Mouse (Mus musculus): ENCODE results near the gene Prrt1.
A peak's percentile ranks its signal among the peaks of the same experiment; 100 is the strongest.

Prrt1 gene

DNA sequence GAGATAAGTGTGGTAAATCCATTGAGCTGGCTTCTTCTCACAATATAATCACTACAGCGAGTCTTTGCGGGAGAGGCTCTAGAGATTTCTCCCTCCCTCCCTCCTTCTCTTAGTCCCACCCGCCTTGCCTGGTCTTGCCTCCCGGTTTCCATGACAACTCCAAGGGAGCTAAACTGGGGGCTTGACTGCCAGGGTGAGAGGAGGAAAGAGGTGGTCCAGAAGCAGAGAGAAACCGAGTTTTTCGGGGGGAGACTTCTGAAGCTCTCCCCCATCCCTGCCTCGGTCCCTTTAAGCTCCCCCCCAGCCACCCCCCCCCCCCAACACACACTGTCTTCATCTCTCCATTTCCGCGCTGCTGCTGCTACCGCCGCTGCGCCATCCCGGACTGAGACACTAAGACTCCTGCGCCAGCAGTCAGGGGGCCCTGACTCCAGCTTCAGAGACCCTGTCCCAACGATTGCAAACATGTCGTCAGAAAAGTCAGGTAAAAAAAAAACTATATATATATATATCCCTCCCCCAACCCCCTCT lies at the start of gene Prrt1:
TSS of gene Prrt1 (plus strand) at position 313 of the 531 bp plus-strand sequence.
- DNase-seq = peak; percentile 77

DNA sequence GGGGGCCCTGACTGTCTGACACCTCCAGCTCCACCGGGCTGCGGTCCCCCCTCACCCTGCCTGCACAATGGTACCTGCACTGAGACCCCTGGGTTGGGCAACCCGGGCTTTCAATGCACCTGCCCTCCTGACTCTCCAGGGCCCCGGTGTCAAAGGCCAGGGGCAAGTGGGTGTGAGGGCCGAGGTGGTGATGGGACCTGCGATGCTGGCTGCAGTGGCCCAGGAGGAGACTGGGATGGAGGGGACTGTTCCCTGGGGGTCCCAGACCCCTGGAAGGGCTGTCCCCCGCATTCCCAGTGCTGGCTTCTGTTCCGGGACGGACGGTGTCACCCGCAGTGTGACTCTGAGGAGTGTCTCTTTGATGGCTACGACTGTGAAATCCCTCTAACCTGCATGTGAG lies 46.8 kb upstream of the Prrt1 start:
- DNase-seq = no peak

DNA sequence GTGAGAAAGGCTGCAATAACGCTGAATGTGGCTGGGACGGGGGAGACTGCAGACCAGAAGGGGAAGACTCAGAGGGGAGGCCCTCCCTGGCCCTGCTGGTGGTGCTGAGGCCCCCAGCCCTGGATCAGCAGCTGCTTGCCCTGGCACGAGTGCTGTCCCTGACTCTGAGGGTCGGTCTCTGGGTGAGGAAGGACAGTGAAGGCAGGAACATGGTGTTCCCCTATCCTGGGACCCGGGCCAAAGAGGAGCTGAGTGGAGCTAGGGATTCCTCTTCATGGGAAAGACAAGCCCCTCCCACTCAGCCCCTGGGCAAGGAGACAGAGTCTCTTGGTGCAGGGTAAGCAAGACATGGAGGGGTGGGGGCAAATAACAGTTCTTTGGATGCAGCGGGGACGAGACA lies 45.9 kb upstream of the Prrt1 start:
- DNase-seq = no peak

DNA sequence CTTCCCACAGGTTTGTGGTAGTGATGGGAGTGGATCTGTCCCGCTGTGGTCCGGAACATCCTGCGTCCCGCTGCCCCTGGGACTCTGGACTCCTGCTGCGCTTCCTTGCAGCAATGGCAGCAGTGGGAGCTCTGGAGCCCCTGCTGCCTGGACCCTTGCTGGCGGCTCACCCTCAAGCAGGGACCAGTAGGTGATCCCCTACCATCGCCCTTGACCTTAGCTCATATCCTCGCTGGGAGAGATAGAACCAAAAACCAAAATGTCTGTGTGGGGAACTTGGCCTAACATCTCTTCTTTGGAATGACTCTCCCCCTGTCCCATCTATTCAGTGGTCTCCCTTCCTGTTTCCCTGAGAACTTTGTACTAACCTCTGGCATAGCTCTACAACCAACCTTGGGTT lies 45.5 kb upstream of the Prrt1 start:
- DNase-seq = no peak

DNA sequence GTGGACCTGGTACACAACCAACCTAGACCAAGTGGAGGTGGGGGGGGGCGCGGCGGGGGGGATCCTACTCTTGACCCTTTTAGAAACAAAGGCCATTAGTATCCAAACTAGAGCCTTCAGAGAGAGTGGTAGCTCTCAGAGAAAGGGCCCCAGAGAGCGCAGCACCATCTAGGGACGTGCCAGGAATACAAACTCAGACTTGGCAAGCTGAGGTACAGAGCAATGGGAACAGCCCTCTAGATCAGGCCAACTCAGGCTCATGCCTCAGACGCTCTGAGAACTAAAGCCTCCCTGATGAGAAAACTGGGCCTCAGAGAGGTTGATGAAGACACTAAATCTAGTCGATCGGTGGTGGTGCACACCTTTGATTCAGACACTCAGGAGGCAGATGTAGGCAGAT lies 44.2 kb upstream of the Prrt1 start:
- DNase-seq = no peak

DNA sequence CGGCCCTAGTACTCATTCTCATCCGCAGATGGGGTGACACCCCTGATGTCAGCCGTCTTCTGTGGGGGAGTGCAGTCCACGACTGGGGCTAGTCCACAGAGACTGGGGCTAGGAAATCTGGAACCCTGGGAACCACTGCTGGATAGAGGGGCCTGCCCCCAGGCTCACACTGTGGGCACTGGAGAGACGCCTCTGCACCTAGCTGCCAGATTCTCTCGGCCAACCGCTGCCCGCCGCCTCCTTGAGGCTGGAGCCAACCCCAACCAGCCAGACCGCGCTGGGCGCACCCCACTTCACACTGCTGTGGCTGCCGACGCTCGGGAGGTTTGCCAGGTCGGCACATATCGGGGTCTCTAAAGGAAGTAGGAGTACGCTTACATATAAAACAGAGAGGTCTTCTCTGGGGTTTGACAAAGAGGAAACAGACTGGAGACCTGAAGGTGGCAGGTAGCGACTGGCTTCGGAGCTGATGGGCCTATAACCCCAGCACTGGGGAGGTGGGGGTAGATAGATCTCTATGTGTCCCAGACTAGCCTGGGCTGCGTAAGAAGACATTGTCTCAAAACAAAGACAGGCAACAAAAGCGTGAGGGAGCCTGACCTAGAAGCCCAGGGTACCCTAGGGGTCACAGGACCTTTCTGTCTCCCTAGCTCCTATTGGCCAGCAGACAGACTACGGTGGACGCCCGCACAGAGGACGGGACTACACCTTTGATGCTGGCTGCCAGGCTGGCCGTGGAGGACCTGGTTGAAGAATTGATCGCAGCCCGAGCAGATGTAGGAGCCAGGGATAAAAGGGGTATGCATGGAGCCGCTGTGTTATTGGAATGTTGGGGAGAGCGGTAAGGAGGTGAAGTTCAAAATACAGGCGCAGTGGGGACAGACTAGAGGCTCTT lies 43.2 kb upstream of the Prrt1 start:
- peak; percentile 62 for DNase-seq

DNA sequence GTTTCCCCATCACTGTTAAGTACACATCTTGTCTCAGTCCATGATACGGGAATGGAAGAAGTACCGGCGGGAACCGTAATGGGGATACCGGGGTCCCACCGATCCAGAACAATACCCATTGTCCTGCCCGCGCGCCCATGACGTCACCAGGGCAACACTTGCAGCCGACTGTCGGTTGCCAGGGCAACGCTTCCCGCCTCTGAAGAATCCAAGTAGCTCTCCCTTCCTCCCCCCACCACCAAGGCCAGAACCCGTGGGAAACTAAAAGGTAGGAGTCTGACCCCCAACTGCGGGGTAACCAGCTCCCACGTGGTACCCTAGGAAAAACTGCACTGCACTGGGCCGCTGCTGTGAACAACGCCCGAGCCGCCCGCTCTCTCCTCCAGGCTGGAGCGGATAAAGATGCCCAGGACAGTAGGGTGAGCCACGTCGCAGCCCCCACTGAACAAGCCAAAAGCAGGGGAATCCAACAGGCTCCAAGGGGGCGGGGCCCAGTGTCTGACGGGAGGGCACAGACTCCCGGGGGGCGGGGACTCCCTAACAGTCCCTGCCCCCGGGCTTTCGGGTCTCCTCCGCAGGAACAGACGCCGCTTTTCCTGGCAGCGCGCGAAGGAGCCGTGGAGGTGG lies 42.4 kb upstream of the Prrt1 start:
- peak; percentile 97 for DNase-seq

DNA sequence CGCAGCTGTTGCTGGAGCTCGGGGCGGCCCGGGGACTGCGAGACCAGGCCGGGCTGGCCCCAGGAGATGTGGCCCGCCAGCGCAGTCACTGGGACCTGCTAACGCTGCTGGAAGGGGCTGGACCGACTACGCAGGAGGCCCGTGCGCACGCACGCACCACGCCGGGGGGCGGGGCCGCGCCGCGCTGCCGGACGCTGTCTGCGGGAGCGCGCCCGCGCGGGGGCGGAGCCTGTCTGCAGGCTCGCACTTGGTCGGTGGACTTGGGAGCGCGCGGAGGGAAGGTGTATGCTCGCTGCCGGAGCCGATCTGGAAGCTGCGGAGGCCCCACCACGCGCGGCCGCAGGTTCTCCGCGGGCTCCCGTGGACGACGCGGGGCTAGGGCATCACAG lies 41.9 kb upstream of the Prrt1 start:
- DNase-seq = peak; percentile 98

DNA sequence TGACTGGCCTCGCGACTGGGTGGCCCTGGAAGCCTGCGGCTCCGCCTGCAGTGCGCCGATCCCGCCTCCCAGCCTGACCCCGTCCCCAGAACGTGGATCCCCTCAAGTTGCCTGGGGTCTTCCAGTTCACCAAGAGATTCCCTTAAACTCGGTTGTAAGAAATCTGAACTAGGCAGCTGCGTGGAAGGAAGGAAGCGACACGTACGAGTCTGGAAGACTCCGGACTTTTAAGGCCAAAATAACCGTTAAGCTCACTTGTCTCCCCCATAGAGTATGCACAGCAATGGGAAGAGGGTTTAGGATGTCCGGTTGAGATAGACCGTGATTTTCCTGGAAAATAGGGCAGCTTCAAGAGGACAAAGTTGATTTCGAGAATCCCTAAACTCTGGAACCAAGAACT lies 41.5 kb upstream of the Prrt1 start:
- no peak for DNase-seq

DNA sequence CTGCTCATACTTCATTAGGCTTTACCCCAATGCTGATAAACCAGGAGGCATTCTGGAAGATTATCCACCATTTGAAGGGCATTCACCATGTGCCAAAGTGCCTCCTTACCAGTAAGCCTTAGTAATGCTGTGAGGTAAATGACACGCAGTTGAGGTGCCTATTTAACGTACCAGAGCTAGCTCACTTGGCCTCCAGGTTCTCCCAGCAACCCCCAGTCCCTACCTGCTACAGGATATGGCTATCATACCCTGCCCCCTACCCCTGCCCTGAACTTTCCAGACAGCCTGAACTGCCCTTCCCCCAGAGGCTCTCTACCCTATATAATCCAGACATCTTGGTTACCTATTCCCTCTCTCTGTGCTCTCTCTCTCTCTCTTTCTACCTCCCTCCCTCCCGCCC lies 40.6 kb upstream of the Prrt1 start:
- DNase-seq = no peak

DNA sequence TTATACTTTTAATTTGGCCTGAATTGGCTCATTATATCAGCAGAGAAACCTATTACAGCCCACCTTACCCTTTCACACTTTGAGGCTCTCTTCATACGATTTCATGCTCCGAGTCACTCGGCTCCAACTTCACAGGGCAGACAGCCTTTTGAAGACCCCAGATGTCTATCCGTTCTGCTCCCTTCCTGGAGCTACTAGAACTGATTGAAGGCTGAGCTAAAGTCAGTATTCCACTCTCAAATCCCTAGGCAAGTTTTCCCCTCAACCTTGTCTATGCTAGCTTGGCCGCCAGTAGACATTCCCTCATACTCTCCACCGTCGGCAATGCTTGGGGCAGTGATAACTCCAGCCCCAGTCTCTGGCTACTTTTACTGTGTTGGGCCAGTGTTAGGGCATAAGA lies 40.1 kb upstream of the Prrt1 start:
- DNase-seq = no peak

DNA sequence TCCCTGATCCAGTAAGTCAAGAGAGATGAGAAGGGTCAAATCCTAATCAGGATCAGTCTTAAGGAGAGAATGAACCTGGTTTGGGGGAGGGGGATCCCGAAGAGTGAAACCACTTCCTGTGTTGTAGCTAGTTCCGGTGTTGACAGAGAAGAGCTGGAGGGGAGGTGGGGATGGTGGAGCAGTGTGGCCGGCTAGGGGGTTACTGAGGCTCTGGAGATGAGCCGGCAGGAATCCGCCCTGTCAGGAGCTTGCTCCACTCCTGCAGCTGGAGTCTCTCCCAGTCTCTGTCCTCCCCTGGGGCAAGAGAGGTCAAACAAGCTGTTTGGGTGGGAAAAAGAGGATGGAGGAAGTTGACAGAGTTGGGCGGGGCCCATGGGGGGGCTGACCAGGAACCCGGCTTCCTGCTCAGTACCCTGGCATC lies 39.6 kb upstream of the Prrt1 start, which contains the start of gene Gpsm3:
TSS of gene Gpsm3 (plus strand) at position 126 of the 421 bp plus-strand sequence.
- peak; percentile 45 for DNase-seq

DNA sequence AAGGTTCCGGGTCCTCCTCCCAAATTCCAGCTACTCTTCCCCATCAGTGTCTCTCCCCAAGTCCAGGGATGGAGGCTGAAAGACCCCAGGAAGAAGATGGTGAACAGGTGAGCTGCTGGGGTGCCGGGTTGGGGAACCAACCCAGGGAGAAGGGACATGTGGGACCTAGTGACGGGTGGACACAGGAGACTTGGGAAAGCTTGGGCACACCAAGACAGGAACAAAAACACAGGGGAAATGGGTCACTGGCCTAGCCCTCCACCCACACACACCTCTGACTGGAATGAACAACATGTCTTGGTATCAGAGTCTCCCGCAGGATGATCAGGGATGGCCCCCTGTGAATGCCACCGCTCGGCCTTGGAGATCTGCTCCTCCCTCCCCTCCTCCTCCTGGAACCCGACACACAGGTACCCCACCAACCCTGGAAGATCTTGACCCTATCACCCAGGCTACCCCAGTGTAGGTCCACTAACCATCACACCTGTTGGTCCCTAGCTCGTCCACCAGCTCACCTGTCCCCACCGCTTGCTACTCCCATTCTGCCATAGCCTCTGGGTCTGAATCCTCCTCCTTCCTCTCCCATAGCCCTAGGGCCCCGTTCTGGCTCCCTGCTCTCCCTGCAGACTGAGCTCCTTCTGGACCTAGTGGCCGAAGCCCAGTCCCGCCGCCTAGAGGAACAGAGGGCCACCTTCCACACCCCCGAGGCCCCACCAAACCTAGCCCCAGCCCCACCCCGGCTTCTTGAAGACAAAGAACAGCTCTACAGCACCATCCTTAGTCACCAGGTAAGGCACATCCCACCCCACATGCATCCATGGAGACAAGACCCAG lies 39.0 kb upstream of the Prrt1 start:
- DNase-seq = no peak

DNA sequence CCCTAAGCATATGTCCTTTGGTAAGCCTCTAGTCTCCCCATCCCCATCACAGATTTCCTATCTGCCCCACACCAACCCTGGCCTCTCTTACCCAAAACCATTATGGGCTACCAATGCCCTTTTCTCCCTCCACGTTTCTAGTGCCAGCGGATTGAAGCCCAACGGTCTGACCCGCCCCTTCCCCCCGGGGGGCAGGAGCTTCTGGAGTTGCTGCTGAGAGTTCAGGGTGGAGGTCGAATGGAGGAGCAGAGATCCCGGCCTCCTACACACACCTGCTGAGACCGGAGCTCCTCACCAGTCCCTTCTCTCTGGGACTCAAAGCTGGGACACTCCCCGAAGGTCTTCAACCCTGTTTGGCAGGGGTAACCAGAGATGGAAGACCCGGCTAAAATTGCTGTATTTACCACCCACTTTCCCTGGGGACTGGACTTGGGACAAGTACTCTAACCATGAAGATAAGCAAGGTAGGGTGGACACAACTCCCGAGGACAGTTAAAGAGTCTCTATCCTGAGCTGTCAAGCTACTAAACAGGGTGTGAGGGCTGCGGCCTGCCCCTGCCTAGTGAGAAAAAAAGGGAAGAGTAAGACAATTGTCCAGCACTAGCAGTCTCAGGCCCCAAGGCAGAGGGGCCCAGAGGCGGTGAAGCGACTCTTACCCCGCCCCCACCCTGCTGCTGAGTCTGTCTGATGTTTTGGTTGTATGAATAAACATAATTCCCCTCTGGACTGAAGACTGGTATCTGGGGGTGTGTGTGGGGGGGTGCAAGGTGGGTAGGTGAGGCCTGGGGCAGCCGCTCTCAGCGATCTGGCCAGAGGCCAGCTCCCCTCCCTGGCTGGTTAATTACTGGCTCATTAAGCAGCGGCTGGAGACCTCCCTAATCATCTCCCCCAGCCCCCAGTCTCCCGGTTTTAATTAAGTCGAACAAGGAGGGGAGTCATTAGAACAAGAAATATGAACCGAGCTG lies 38.0 kb upstream of the Prrt1 start, which contains the start of gene Pbx2:
TSS of gene Pbx2 (plus strand) at position 238 of the 965 bp plus-strand sequence.
- peak; percentile 77 for DNase-seq

DNA sequence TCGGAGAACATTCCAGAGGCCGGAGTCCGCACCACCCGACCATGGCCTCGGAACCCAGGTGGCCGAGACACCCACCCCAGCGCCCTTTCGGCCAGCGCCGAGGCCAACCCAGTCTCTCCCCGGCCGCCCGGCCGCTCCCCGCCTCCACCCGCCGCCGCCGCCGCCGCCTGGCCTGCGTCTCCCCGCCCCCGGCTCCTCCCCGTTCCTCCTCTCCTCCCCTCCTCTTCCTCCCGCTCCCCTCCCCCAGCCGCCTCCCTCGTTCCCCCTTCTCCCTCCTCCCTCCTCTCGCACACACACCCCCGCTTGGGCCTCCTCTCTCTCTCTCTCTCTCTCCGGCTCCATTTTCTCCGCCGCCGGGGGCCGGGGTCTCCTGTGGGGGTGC lies 37.3 kb upstream of the Prrt1 start:
- DNase-seq = peak; percentile 95

DNA sequence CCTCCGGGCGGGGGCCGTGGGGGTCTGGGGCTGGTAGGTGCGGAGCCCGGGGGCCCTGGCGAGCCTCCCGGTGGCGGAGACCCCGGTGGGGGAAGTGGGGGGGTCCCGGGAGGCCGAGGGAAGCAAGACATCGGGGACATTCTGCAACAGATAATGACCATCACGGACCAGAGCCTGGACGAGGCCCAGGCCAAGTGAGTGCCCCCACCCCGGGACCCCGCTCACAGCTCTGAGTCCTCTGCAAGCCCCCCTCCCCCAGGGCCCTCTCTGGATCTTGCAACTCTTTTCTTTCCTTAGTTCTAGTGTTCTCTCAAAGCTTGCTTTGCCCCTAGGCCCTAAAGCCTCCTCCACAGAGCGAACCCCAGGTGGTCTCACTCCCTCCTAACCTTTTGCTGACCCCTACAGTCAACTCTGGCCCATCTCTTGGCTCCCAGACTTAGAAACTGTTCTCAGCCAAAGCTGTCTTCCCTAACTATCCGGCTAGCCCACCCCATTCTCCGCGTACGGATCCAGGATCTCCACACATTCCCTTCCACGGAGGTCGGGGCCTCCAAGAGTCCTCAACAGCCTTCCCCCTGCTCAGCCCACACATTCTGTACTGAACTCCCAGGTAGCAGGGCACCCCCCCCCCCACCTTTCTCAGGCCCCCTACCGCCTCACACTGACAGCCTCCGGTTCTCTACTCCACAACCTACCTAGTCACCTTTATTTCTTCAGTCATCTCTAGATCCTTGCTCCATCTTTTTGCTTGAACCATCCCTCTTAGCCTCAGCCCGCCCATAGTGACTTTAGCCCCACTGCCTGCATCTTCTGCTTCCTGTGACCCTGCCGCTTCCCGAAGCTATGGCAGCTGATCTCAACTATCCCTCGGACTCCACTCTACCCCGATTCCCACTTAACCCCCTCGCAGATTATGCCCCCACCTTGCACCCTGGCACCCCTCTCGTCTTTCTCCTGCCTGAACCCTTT lies 36.5 kb upstream of the Prrt1 start:
- DNase-seq = peak; percentile 67

DNA sequence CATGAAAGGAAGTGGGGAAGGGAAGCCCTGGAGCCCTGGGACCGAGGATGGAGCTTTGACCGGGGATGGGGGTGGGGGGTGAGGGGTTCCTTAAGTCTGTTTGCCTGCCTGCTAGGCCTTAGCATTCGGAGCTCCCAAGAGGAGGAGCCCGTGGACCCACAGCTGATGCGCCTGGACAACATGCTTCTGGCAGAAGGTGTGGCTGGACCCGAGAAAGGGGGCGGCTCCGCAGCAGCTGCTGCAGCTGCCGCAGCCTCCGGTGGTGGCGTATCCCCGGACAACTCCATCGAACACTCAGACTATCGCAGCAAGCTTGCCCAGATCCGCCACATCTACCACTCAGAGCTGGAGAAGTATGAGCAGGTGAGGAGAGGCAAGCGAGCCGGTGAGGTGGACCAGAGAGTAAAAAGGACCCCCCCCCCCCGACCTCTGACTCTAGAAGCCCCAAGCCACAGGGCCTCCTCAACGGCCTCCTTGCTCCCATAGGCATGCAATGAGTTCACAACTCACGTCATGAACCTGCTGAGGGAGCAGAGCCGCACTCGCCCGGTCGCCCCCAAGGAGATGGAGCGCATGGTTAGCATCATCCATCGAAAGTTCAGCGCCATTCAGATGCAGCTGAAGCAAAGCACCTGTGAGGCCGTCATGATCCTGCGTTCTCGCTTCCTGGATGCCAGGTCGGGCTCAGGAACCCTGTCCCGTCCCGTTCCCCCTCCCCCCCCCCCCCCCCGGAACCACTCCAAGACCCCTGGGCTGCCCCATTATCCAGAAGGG lies 35.4 kb upstream of the Prrt1 start:
- peak; percentile 59 for DNase-seq

DNA sequence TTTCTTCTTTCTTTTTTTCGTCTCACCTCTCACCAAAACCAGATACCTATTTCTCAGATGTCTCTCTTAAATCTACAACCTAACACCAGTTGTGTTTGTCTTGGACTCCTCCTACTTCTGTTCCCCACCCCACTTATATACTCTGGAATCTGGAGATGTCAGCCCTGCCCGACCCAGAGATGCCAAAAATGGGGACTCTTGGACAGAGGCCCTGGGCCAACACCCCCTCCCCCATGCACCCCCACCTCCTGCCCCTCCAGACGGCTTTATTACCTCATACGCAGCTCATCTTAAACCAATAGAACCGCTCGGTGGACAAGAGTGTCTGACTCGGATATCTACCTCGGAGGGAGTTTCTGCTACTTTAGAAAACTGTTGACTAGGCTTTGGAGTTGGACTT lies 33.2 kb upstream of the Prrt1 start:
- no peak for DNase-seq

DNA sequence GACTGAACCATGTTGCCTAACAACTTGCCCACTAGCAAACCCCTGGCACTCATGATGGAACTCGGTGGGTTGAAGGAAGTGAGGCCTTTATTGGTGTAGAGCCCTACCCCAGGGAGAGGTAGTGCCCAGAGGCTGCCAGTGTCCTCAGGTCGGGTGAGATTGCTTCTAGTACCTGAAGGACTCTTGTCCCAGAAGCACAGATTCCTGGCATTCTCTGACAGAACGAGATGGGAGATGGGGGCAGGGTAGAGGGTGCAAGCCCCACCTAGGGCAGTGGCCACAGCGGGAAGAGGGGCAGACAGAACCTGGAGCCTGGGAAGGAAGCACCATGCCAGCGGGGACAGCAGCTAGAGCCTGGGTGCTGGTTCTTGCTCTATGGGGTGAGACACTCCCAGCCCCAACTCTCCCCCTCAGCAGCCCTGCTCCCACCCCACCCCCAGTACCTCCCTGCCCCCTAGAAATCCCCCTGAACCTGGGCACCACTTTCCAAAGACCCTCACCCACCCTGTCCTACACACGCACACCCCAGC lies 31.7 kb upstream of the Prrt1 start, which contains the start of gene Ager:
TSS of gene Ager (plus strand) at position 297 of the 530 bp plus-strand sequence.
- no peak for DNase-seq

Measured in embryo, embryonic 11 days (tissue).